Mouse (Mus musculus) limb, embryonic 14.5 days (tissue): ENCODE measurements at regions not wholly inside any gene's neighbourhood (a gene's known extent, or its start where the extent isn't known, plus 50 kb on each side); places are given as distances from the start of the nearest gene placed in this dataset.
A peak's percentile ranks its signal among the peaks of the same experiment; 100 is the strongest.

Experiments used
- ATAC-seq: fragments of 200-750 bp; cut with Nextera tagmentation; 2 replicates; pipeline ENCODE4 v1.8.0; 2017; ENCODE audit warnings: low read depth, moderate number of reproducible peaks, moderate TSS enrichment; ENCODE audit not compliant: low FRiP score
- DNase-seq: peaks from one replicate; pipeline ENCODE4 v3.0.0-alpha.2; 2015; ENCODE audit warnings: low spot score
- H3K27ac ChIP-seq: fragments of 300-500 bp; sonication (generic); replicated peaks from 2 replicates; pipeline ENCODE4 v1.5.1; 2014; ENCODE audit warnings: low read depth, mild to moderate bottlenecking, low read length, moderate library complexity, mixed read lengths
- H3K27me3 ChIP-seq: fragments of 300-500 bp; sonication (generic); 2 replicates; pipeline ENCODE4 v1.6.1; 2014; ENCODE audit warnings: low read length, mixed read lengths; ENCODE audit not compliant: control insufficient read depth, insufficient read depth
- H3K36me3 ChIP-seq: fragments of 300-500 bp; sonication (generic); 2 replicates; pipeline ENCODE4 v1.6.1; 2014; ENCODE audit warnings: mild to moderate bottlenecking, low read length, moderate library complexity, mixed read lengths; ENCODE audit not compliant: control insufficient read depth, insufficient read depth
- H3K4me1 ChIP-seq: fragments of 300-500 bp; sonication (generic); 2 replicates; pipeline ENCODE4 v1.6.1; 2014; ENCODE audit warnings: antibody characterized with exemption, low read length, mixed read lengths; ENCODE audit not compliant: control insufficient read depth, insufficient read depth
- H3K4me2 ChIP-seq: fragments of 300-500 bp; sonication (generic); replicated peaks from 2 replicates; pipeline ENCODE4 v1.6.1; 2014; ENCODE audit warnings: low read depth, mild to moderate bottlenecking, low read length, moderate library complexity; ENCODE audit not compliant: severe bottlenecking
- H3K4me3 ChIP-seq: fragments of 300-500 bp; sonication (generic); replicated peaks from 2 replicates; pipeline ENCODE4 v1.5.1; 2014; ENCODE audit warnings: low read length
- H3K9ac ChIP-seq: fragments of 300-500 bp; sonication (generic); 2 replicates; pipeline ENCODE4 v1.6.1; 2014; ENCODE audit warnings: mild to moderate bottlenecking, low read depth, low read length, moderate library complexity; ENCODE audit not compliant: severe bottlenecking
- H3K9me3 ChIP-seq: fragments of 300-500 bp; sonication (generic); 2 replicates; pipeline ENCODE4 v1.6.1; 2016; ENCODE audit warnings: low read length; ENCODE audit not compliant: control insufficient read depth
- POLR2A ChIP-seq: fragments of 200-500 bp; IDR thresholded peaks from 2 replicates; pipeline ENCODE4 v1.8.0; 2012; ENCODE audit warnings: inconsistent platforms, mild to moderate bottlenecking, moderate library complexity, borderline replicate concordance; ENCODE audit not compliant: insufficient read depth, insufficient read length; ENCODE audit errors: extremely low read depth
- WGBS: fragments of 180-500 bp; shearing (Covaris S2); extraction: QIAGEN DNeasy Blood & Tissue Kit; methylation state at CpG from one replicate; pipeline ENCODE4 v1.1.7; 2014; 5-methylcytosine and 5-hydroxymethylcytosine counted together

GRCm38 (mm10) chr16:84621300-84622031, 106.5 kb downstream of the A730009L09Rik start:
- Histone ChIP-seq H3K9ac (no peak overlapping the region), H3K36me3 (no peaks in the 10 kb centered on the region), H3K4me3 (no peak overlapping the region), H3K4me1 (no peaks in the 10 kb centered on the region), H3K27me3 (no peaks in the 10 kb centered on the region), H3K9me3 (no peaks in the 10 kb centered on the region), H3K4me2 (no peak overlapping the region), H3K27ac (no peak overlapping the region)
- no peak for ATAC-seq
- DNase-seq = peak; percentile 54
- 57% methylated on average over 8 of the region's 8 CpGs for WGBS
- no peak for TF ChIP-seq POLR2A

DNA sequence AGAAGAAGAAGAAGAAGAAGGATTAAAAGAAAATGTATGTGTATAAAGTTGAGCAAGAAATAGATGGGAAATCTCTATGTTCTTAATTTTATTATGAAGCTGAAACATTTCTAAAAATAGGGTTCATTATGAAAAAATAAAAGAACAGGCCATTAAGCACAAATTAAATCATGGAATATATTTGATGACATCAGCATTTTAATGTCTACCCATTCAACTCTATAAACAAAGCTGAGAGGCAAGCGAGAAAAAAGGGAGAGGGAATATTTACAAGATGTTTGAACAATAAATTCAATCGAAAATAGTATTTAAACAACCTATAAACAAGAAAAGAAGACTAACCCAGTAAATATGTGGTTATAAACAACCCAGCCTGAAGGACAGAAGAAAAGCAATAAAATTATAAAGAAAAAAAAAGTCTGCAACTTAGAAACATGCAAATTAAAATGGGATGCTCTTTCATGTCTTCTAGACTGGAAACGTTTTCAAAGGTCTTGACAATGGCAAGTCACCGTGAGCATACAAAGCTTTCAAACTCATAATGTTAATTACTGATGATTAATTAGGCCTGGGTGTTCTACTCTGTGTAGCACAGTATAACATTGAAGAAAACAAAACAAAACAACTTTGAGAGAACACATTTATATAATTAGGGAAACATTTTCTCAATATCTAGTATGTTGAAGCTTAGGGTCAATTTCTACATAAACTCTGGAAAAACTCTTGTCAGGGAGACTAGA, 108.6 kb downstream of the A730009L09Rik start:
- TF ChIP-seq POLR2A = no peak

DNA sequence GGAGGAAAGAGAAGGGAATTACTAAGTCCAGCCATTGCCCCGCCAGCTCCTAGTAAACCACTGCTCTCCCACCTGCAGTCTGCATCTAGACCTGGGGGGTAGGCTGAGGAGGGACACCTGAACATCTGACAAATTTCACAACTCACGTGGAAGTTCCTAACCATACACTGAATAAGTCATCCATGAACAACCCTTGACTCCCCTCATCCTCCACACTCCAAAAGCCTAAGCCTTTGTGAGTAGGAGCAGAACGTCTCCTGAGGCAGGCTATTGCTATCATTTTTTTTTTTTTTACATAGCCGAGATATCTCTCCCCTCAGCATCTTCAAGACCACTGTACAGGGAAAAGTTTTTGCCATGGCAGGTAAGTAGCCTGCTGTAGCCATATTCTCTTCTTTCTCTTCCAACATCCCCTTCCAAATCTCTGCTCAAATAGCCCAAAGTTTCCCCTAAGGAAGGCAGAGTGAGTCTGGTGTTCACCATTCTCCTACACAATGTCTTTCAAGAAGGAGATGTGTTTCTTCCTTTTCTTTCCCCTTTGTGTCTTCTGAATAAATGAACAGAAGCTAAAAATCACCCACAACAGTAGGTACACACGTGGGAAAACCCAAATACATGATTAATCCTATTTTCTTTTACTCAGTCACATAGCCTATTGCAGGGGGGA, 109.7 kb downstream of the A730009L09Rik start:
- Histone ChIP-seq H3K4me1 (no peaks in the 10 kb centered on the region), H3K27me3 (no peaks in the 10 kb centered on the region), H3K9ac (no peak overlapping the region), H3K4me2 (no peak overlapping the region), H3K4me3 (no peak overlapping the region), H3K27ac (no peak overlapping the region), H3K9me3 (no peaks in the 10 kb centered on the region), H3K36me3 (no peaks in the 10 kb centered on the region)
- WGBS = 60% methylated on average over 5 of the region's 5 CpGs
- DNase-seq (no peak), ATAC-seq (no peak)
- TF ChIP-seq POLR2A = no peak

More for the DNA sequence above, 108.6 kb downstream of the A730009L09Rik start:
- H3K9ac ChIP-seq = no peak overlapping the region
- H3K9me3 ChIP-seq = no peaks in the 10 kb centered on the region
- DNase-seq = no peak
- no peaks in the 10 kb centered on the region for H3K27me3 ChIP-seq
- ATAC-seq = no peak
- no peaks in the 10 kb centered on the region for H3K4me1 ChIP-seq
- H3K4me2 ChIP-seq = no peak overlapping the region
- no peak overlapping the region for H3K27ac ChIP-seq
- 58% methylated on average over 4 of the region's 4 CpGs for WGBS
- H3K36me3 ChIP-seq = no peaks in the 10 kb centered on the region
- no peak overlapping the region for H3K4me3 ChIP-seq

DNA sequence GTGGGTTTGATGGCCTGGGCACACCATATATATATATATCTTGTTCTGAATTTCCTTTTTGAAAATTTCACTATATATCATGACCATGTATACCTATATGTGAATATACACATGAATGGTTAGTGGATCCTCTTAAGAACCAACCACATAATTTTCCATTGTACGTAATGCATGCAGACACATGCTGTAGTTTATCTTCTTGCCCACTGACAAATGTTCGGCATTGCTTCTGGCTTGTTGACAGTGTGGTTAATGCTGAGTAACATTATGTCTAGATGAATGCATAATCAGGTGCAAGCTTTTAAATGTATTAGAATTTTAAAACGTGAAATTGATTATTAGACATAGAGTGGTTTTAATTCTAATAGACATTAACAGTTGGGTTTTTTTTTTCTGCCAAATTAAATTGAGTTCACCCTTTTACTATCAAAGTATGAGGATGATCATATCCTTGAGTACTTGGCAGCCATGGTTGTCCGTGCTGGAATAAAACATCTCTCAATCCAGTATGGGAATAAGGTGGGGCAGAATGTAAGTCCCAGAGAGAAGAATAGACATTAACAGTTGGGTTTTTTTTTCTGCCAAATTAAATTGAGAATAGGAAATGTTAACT, 110.3 kb downstream of the A730009L09Rik start:
- H3K36me3 ChIP-seq = no peaks in the 10 kb centered on the region
- DNase-seq = no peak
- 81% methylated on average over 4 of the region's 4 CpGs for WGBS
- no peak overlapping the region for H3K4me2 ChIP-seq
- H3K27ac ChIP-seq = no peak overlapping the region
- H3K4me1 ChIP-seq = no peaks in the 10 kb centered on the region
- TF ChIP-seq POLR2A = no peak
- no peaks in the 10 kb centered on the region for H3K9me3 ChIP-seq
- no peak overlapping the region for H3K4me3 ChIP-seq
- ATAC-seq = no peak
- H3K9ac ChIP-seq = no peak overlapping the region
- no peaks in the 10 kb centered on the region for H3K27me3 ChIP-seq

DNA sequence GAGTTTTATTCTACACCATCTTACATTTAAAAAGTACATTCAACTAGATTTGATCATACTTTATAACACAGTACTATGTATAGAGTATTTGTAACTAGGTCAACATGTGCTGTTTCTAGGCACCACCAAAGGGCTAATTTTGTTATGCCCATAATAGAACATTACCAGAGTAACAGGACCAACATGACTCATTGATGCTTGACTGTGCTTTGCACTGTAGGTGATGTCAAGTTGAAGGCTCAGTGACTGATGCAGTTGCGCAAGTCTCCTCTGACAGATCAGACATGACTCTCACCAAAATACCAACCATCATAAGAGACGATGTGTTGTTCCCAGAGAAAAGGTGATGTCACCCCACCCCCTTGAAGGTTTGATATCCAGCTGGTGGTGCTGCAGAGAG, 108.5 kb downstream of the Mrpl39 start:
- H3K27ac ChIP-seq = no peak overlapping the region
- no peak overlapping the region for H3K9ac ChIP-seq
- no peaks in the 10 kb centered on the region for H3K4me1 ChIP-seq
- no peak for TF ChIP-seq POLR2A
- DNase-seq = no peak
- no peaks in the 10 kb centered on the region for H3K36me3 ChIP-seq
- no peak overlapping the region for H3K4me2 ChIP-seq
- 88% methylated on average over 2 of the region's 2 CpGs for WGBS
- H3K4me3 ChIP-seq = no peak overlapping the region
- ATAC-seq = no peak
- no peaks in the 10 kb centered on the region for H3K9me3 ChIP-seq
- H3K27me3 ChIP-seq = no peaks in the 10 kb centered on the region
